22 mouse cellular contexts compared by ENCODE assay signal in the genomic region with DNA sequence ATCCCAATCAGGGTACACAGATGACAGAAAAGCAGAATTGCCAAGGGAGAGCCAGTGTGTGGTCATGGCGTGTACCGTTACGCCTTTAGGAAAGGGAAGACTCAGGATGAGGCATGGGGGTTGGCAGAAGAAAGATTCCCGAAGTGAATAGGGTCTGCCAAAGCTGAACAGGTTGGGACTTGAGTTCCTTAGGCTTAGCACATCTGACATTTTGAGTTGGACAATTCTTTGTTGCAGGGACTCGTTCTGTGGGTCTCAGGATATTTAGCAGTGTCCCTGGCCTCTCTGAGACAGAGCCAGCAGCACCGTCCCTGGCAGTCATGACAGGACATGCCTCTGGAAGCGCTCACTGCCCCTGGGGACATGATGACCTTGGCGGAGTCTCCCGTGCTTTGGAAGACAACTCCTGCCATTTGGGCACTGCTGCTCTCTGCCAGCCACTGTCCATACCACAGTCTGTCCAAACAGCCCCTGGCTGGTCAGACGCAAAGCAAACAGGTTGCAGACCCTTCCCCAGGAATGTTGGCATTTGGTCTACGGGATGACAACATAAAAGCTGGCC. TPM values are rescaled to one million over a fixed set of nuclear protein-coding genes. Genes with fewer than 3 reads are reported as not detected.
DNase-seq lines count a peak whose midpoint lies in the region; ATAC-seq and TF ChIP-seq lines count a peak whose summit lies in the region.
"Had no signal": no experiment of that assay in that cellular context is flagged by ENCODE, and none has a peak within 500 bp of the region (broad histone marks: within the 10 kb centered on the region; RNA-seq: fewer than 3 reads in every experiment).

No protein-coding gene starts in this region.

- no peak overlapping the region for H3K4me2 ChIP-seq in hindbrain, postnatal 0 days (ENCODE audit: low read depth, low read length)
- H3K4me2 ChIP-seq: hindbrain, embryonic 13.5 days; limb, embryonic 13.5 days; lung, embryonic 15.5 days had no signal

- no peak overlapping the region for H3K4me3 ChIP-seq in hindbrain, postnatal 0 days (ENCODE audit: low read length)
- H3K4me3 ChIP-seq in limb, embryonic 10.5 days: no peak overlapping the region
- H3K4me3 ChIP-seq: hindbrain, embryonic 13.5 days; limb, embryonic 13.5 days; lung, embryonic 15.5 days; midbrain, embryonic 10.5 days had no signal

- no peaks in the 10 kb centered on the region for H3K9me3 ChIP-seq in hindbrain, postnatal 0 days (ENCODE audit: low read length)
- no peaks in the 10 kb centered on the region for H3K9me3 ChIP-seq in limb, embryonic 10.5 days (replicated peaks)
- H3K9me3 ChIP-seq: hindbrain, embryonic 13.5 days; limb, embryonic 13.5 days; lung, embryonic 15.5 days; midbrain, embryonic 10.5 days had no signal

- no peaks in the 10 kb centered on the region for H3K27me3 ChIP-seq in hindbrain, postnatal 0 days (ENCODE audit: insufficient read depth, low read length)
- H3K27me3 ChIP-seq in limb, embryonic 10.5 days (ENCODE audit: low read depth, poor library complexity, severe bottlenecking): no peaks in the 10 kb centered on the region
- H3K27me3 ChIP-seq: hindbrain, embryonic 13.5 days; limb, embryonic 13.5 days; lung, embryonic 15.5 days had no signal

- 84% methylated on average over 11 of the region's 11 CpGs for WGBS in hindbrain, postnatal 0 days
- WGBS in limb, embryonic 10.5 days: 85% methylated on average over 11 of the region's 11 CpGs

- H3K9ac ChIP-seq in hindbrain, postnatal 0 days (replicated peaks; ENCODE audit: low read length): no peak overlapping the region
- H3K9ac ChIP-seq: hindbrain, embryonic 13.5 days; limb, embryonic 13.5 days; liver, embryonic 14.5 days; lung, embryonic 15.5 days had no signal

- ATAC-seq in hindbrain, postnatal 0 days: no peak

- H3K27ac ChIP-seq in hindbrain, postnatal 0 days: no peak overlapping the region
- H3K27ac ChIP-seq in limb, embryonic 10.5 days: no peak overlapping the region
- H3K27ac ChIP-seq: hindbrain, embryonic 13.5 days; limb, embryonic 13.5 days; liver, embryonic 14.5 days; lung, embryonic 15.5 days; macrophage; midbrain, embryonic 10.5 days had no signal

- no peak for TF ChIP-seq CTCF in hindbrain, postnatal 0 days (IDR thresholded peaks at IDR 0.05; ENCODE audit: low read depth)

- H3K4me1 ChIP-seq in hindbrain, postnatal 0 days (ENCODE audit: insufficient read depth, low read length): no peaks in the 10 kb centered on the region
- no peaks in the 10 kb centered on the region for H3K4me1 ChIP-seq in limb, embryonic 10.5 days
- H3K4me1 ChIP-seq: hindbrain, embryonic 13.5 days; limb, embryonic 13.5 days; lung, embryonic 15.5 days; midbrain, embryonic 10.5 days had no signal

- peak; percentile 81 for DNase-seq in gastrocnemius, adult 18-20 months (ENCODE audit: low spot score)
- no peak for DNase-seq in gastrocnemius, postnatal 10 days
- DNase-seq in ovary, postnatal 36 days (ENCODE audit: low spot score): peak; percentile 34
- DNase-seq in ovary, postnatal 14 days (ENCODE audit: low spot score): no peak
- DNase-seq in gonadal fat pad, adult 2 months (ENCODE audit: low read depth): peak; percentile 87
- no peak for DNase-seq in hindbrain, postnatal 0 days (ENCODE audit: low spot score)
- DNase-seq in T-cell, adult 2 months (ENCODE audit: low spot score): no peak
- no peak for DNase-seq in limb, embryonic 10.5 days (ENCODE audit: low spot score)
- DNase-seq: cerebellum, adult 8-10 months; thymus, postnatal 14 days had no signal

- peaks cover 30% of the 10 kb centered on the region for H3K36me3 ChIP-seq in hindbrain, postnatal 0 days (ENCODE audit: insufficient read depth, low read length)
- H3K36me3 ChIP-seq in limb, embryonic 10.5 days: peaks cover 90% of the 10 kb centered on the region

RNA-seq across cellular contexts. Expression of a gene that starts 16.6 kb away (rescaled TPM):
- 100 to 1,000 TPM; 172 to 203 TPM for total RNA-seq in gastrocnemius, adult 18-20 months (2021)
- total RNA-seq in gastrocnemius, postnatal 10 days (2021): 100 to 1,000 TPM; 117 to 123 TPM
- polyA plus RNA-seq in gonadal fat pad, adult 2 months (2012; rRNA removed): 790 and 869 TPM in 2 replicates
- 87.7 and 106 TPM in 2 replicates for total RNA-seq in hindbrain, postnatal 0 days (2014; rRNA removed)
- 150 and 157 TPM in 2 replicates for polyA plus RNA-seq in hindbrain, postnatal 0 days (2015; fragmentation: Nextera tagmentation; extraction: Ambion mirVana)
- 153 and 163 TPM in 2 replicates for polyA plus RNA-seq in limb, embryonic 10.5 days (2016; fragmentation: Nextera tagmentation; extraction: Ambion mirVana)

RNA-seq across cellular contexts. Expression of a gene that starts 31.3 kb away (rescaled TPM):
- total RNA-seq in gastrocnemius, adult 18-20 months (2021): 100 to 1,000 TPM; 133 to 140 TPM
- 10 to 100 TPM; 64.4 to 72.4 TPM for total RNA-seq in gastrocnemius, postnatal 10 days (2021)
- polyA plus RNA-seq in gonadal fat pad, adult 2 months (2012; rRNA removed): 45.5 and 48.9 TPM in 2 replicates
- total RNA-seq in hindbrain, postnatal 0 days (2014; rRNA removed): 51.0 and 57.6 TPM in 2 replicates
- polyA plus RNA-seq in hindbrain, postnatal 0 days (2015; fragmentation: Nextera tagmentation; extraction: Ambion mirVana): 43.1 and 46.1 TPM in 2 replicates
- 50.3 and 60.3 TPM in 2 replicates for polyA plus RNA-seq in limb, embryonic 10.5 days (2016; fragmentation: Nextera tagmentation; extraction: Ambion mirVana)

RNA-seq across cellular contexts. Expression of a gene that starts 31.7 kb away (rescaled TPM):
- 1 to 10 TPM; 1.7 to 2.0 TPM for total RNA-seq in gastrocnemius, adult 18-20 months (2021)
- total RNA-seq in gastrocnemius, postnatal 10 days (2021): 1 to 10 TPM; 2.3 to 3.7 TPM
- polyA plus RNA-seq in gonadal fat pad, adult 2 months (2012; rRNA removed): 4.7 and 4.8 TPM in 2 replicates
- total RNA-seq in hindbrain, postnatal 0 days (2014; rRNA removed): 8.5 and 14.4 TPM in 2 replicates
- polyA plus RNA-seq in hindbrain, postnatal 0 days (2015; fragmentation: Nextera tagmentation; extraction: Ambion mirVana): 1.3 and 1.4 TPM in 2 replicates
- polyA plus RNA-seq in limb, embryonic 10.5 days (2016; fragmentation: Nextera tagmentation; extraction: Ambion mirVana): 0.90 and 1.3 TPM in 2 replicates

RNA-seq across cellular contexts. Expression of a gene that starts 31.7 kb away (rescaled TPM):
- total RNA-seq in gastrocnemius, adult 18-20 months (2021): not detected
- not detected for total RNA-seq in gastrocnemius, postnatal 10 days (2021)
- 0.33 TPM in 1 of 2 replicates, not detected in the other for polyA plus RNA-seq in gonadal fat pad, adult 2 months (2012; rRNA removed)
- total RNA-seq in hindbrain, postnatal 0 days (2014; rRNA removed): not detected in 2 replicates
- polyA plus RNA-seq in hindbrain, postnatal 0 days (2015; fragmentation: Nextera tagmentation; extraction: Ambion mirVana): not detected in 2 replicates
- polyA plus RNA-seq in limb, embryonic 10.5 days (2016; fragmentation: Nextera tagmentation; extraction: Ambion mirVana): not detected in 2 replicates
- total RNA-seq: layer of hippocampus, postnatal 14 days; left cerebral cortex, postnatal 10 days had no signal
- polyA plus RNA-seq: forebrain, embryonic 11.5 days; hindbrain, embryonic 13.5 days; intestine, embryonic 14.5 days; kidney, embryonic 16.5 days; limb, embryonic 13.5 days; lung, embryonic 15.5 days; midbrain, embryonic 10.5 days; neural tube, embryonic 11.5 days had no signal

RNA-seq across cellular contexts. Expression of a gene that starts 41.7 kb away (rescaled TPM):
- total RNA-seq in gastrocnemius, adult 18-20 months (2021): 10 to 100 TPM; 26.0 to 27.8 TPM
- 10 to 100 TPM; 10.1 to 10.3 TPM for total RNA-seq in gastrocnemius, postnatal 10 days (2021)
- polyA plus RNA-seq in gonadal fat pad, adult 2 months (2012; rRNA removed): 17.4 and 21.3 TPM in 2 replicates
- total RNA-seq in hindbrain, postnatal 0 days (2014; rRNA removed): 1.7 and 3.7 TPM in 2 replicates
- polyA plus RNA-seq in hindbrain, postnatal 0 days (2015; fragmentation: Nextera tagmentation; extraction: Ambion mirVana): 1.6 and 2.2 TPM in 2 replicates
- 2.6 and 3.5 TPM in 2 replicates for polyA plus RNA-seq in limb, embryonic 10.5 days (2016; fragmentation: Nextera tagmentation; extraction: Ambion mirVana)

Comparison
In these comparisons a context has a peak if more than half of its experiments do, and no peak if none do; other contexts are left out.
1. DNase-seq: peak in gastrocnemius, adult 18-20 months (single experiment), ovary, postnatal 36 days (single experiment) and gonadal fat pad, adult 2 months (single experiment); none in gastrocnemius, postnatal 10 days (single experiment), ovary, postnatal 14 days (single experiment), hindbrain, postnatal 0 days (single experiment), T-cell, adult 2 months (single experiment) and limb, embryonic 10.5 days (single experiment).